Mouse (Mus musculus): ENCODE data around the gene C1ra. TPM values are rescaled to one million over a fixed set of nuclear protein-coding genes. Genes with fewer than 3 reads are reported as not detected.
"Not testable (repeated sequence)": the region's sequence is repeated elsewhere in the genome, so short reads cannot be mapped to it uniquely, and the experiment has no call there.

The C1ra gene
- polyA plus RNA-seq, 1 experiment: 8.9 TPM

DNA sequence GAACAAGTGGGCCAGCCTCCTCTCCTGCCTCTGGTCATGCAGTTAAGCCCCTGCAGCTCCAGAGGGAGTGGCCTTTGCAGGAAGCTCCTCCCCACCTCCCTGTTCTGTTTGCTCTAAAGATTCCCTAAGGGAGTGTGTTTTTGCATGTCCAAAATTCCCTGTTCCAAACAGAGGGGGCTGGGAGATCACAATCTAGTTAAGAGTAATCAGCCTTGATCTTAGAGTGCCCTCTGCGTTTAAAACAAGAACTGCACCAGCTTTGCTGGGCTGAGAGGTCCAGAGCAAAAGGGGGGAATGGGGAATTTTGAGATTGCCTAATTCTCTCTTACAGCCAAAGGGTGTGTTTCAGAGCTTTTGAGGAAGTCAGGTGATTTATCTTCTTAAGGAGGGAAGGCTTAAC lies 30.1 kb downstream of the C1ra start, which contains the start of gene C1s1:
Gene C1s1, minus strand, starts transcription at position 76 of the 400 bp plus-strand sequence.
- 0 out of 2 replicates have a peak, but pooled peaks have one; percentile 13 for TF ChIP-seq CTCF (IDR thresholded peaks at IDR 0.05; ENCODE audit: control insufficient read depth, insufficient read depth, low read length)
- not testable (repeated sequence) for H3K4me1 ChIP-seq (ENCODE audit: control insufficient read depth, insufficient read depth, low read length); H3K4me3 ChIP-seq (replicated peaks; ENCODE audit: control insufficient read depth, low read depth, low read length); H3K27ac ChIP-seq (ENCODE audit: control insufficient read depth, insufficient read depth, low read depth, low read length, poor library complexity)
- WGBS: 0% methylated on average over 1 of the region's 1 CpGs

DNA sequence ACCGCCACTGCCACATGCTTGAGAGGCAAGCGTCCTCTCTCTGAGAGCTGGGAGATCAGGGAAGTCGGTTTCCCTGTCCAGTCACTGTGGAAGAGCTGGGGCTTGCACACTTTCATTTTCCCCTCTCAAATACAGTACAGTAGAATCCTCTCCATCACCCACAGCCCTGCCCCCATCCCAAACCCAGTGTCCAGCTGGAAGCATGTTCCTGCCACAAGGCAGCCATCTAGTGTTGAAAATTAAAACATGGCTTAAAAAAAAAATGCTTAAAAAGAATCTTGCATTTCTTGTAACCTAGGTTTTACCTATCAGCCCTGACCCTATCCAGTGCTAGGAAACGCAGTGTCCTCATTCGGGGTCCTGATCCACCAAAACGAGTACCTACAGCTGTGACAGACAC lies 32.3 kb downstream of the C1ra start:
- H3K4me1 ChIP-seq (ENCODE audit: control insufficient read depth, insufficient read depth, low read length): no peaks in the 10 kb centered on the region
- no peak overlapping the region for H3K4me3 ChIP-seq (replicated peaks; ENCODE audit: control insufficient read depth, low read depth, low read length)
- TF ChIP-seq POLR2A (IDR thresholded peaks at IDR 0.05; ENCODE audit: borderline replicate concordance, control insufficient read depth, low read depth, low read length) (no peak), CTCF (IDR thresholded peaks at IDR 0.05; ENCODE audit: control insufficient read depth, insufficient read depth, low read length) (no peak)
- WGBS: 72% methylated on average over 6 of the region's 6 CpGs
- H3K27ac ChIP-seq (ENCODE audit: control insufficient read depth, insufficient read depth, low read depth, low read length, poor library complexity): no peak overlapping the region

DNA sequence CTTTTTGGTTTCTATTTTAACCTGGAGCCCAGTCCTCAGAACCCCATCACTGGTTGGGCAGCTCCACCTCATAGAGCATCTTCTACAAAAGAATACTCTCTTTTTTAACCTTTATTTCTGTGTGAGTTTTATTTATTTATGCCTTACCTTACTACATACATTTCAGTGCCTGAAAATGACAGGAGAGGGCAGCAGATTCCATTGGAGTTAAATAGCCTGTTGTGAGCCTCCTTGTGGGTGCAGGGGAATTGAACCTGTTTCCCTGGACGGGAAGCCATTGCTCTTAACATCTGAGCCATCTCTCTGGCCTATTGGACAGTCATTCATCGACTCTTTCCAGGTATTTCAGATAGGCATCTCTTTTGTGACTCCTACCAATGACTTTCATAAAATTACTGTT lies 33.2 kb downstream of the C1ra start:
- WGBS: 61% methylated on average over 2 of the region's 2 CpGs
- Histone ChIP-seq H3K27ac (ENCODE audit: control insufficient read depth, insufficient read depth, low read depth, low read length, poor library complexity) (no peak overlapping the region), H3K4me3 (replicated peaks; ENCODE audit: control insufficient read depth, low read depth, low read length) (no peak overlapping the region), H3K4me1 (ENCODE audit: control insufficient read depth, insufficient read depth, low read length) (no peaks in the 10 kb centered on the region)
- TF ChIP-seq POLR2A (IDR thresholded peaks at IDR 0.05; ENCODE audit: borderline replicate concordance, control insufficient read depth, low read depth, low read length) (no peak), CTCF (IDR thresholded peaks at IDR 0.05; ENCODE audit: control insufficient read depth, insufficient read depth, low read length) (no peak)

DNA sequence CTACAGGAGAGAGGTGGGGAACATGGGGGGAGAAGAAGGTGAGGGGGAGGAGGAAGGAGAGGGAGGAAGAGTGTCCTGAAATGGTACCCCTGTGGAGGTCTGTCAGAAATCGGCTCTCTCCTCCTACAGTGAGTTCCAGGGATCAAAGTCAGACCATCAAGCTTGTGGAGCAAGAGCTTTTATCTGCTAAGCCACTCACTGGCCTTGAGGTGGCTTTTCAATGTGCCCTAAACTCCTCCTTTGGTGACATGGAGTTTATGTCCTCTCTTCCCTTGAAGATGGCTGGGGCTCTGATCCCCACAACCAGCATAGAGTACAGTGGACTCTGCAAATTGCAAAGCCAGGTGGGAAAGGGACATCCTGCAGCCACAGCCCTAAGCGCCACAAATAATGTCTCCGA lies 35.8 kb downstream of the C1ra start:
- not testable (repeated sequence) for H3K27ac ChIP-seq (ENCODE audit: control insufficient read depth, insufficient read depth, low read depth, low read length, poor library complexity); H3K4me3 ChIP-seq (replicated peaks; ENCODE audit: control insufficient read depth, low read depth, low read length); H3K4me1 ChIP-seq (ENCODE audit: control insufficient read depth, insufficient read depth, low read length)
- WGBS: 77% methylated on average over 3 of the region's 3 CpGs

DNA sequence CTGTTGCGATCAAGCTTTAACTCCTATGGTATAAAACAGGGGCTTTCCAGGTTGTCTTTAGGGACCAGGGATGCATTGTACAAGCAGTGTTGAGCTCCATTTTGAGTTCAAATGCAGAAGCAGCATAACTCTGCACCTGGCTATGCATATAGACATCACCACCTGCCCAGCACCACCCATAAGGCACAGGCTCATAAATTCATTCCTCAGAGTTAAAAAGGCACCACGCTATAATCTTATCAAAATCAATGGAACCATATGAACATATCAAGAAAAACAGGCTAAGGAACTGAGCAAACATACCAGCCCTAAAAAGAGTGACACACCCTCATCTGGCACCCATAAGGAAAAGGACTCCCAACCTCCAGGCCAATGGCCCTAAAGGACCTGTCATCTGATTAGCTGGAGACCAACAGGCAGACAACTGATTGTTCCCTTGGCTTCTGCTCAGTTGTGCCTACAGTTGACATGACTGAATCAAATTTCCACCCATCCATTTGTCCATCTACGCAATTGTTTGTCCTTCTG lies 36.9 kb downstream of the C1ra start:
- no peak for TF ChIP-seq POLR2A (IDR thresholded peaks at IDR 0.05; ENCODE audit: borderline replicate concordance, control insufficient read depth, low read depth, low read length)
- no peak for TF ChIP-seq CTCF (IDR thresholded peaks at IDR 0.05; ENCODE audit: control insufficient read depth, insufficient read depth, low read length)
- H3K27ac ChIP-seq (ENCODE audit: control insufficient read depth, insufficient read depth, low read depth, low read length, poor library complexity): no peak overlapping the region
- H3K4me3 ChIP-seq (replicated peaks; ENCODE audit: control insufficient read depth, low read depth, low read length): no peak overlapping the region
- 86% methylated on average over 3 of the region's 3 CpGs for WGBS
- no peaks in the 10 kb centered on the region for H3K4me1 ChIP-seq (ENCODE audit: control insufficient read depth, insufficient read depth, low read length)

DNA sequence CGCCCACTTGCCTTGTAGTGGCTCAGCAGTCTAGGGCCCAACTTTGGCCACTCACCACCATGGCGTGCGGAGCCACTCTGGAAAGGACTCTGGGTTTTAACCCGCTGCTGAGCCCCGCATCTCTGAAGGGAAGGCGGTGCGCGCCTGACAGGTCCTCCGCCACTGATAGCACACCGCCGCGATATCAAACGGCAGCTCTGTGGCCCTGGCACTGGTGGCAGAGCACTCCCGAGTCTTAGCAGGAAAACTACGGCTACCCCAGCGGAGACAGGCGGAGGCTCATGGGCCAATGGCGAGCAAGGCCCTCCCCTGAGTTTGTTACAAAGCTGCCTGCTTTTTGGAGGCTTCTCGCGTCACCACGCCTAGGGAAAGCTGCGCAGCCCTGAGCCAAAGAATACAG lies 40.6 kb downstream of the C1ra start:
- no peak overlapping the region for H3K4me3 ChIP-seq (replicated peaks; ENCODE audit: control insufficient read depth, low read depth, low read length)
- 87% methylated on average over 22 of the region's 22 CpGs for WGBS
- H3K27ac ChIP-seq (ENCODE audit: control insufficient read depth, insufficient read depth, low read depth, low read length, poor library complexity): no peak overlapping the region
- TF ChIP-seq POLR2A (IDR thresholded peaks at IDR 0.05; ENCODE audit: borderline replicate concordance, control insufficient read depth, low read depth, low read length): no peak
- no peak for TF ChIP-seq CTCF (IDR thresholded peaks at IDR 0.05; ENCODE audit: control insufficient read depth, insufficient read depth, low read length)
- no peaks in the 10 kb centered on the region for H3K4me1 ChIP-seq (ENCODE audit: control insufficient read depth, insufficient read depth, low read length)

DNA sequence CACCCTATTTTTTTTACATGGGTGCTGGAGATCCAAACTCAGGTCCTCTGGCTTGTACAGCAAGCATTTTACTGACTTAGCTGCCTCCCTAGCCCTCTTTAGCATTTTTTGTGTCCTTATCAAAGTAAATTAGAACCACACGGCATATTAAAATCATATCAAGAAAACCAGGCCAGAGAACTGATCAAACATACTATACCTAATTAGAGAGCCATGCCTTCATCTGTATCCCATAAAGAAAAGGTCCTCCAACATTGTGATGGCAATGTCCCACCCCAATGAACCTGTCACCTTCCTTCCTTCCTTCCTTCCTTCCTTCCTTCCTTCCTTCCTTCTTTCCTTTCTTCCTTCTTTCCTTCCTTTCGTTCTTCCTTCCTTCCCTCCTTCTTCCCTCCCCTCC lies 43.8 kb downstream of the C1ra start:
- not testable (repeated sequence) for H3K4me1 ChIP-seq (ENCODE audit: control insufficient read depth, insufficient read depth, low read length); H3K27ac ChIP-seq (ENCODE audit: control insufficient read depth, insufficient read depth, low read depth, low read length, poor library complexity); H3K4me3 ChIP-seq (replicated peaks; ENCODE audit: control insufficient read depth, low read depth, low read length)
- 58% methylated on average over 2 of the region's 2 CpGs for WGBS

DNA sequence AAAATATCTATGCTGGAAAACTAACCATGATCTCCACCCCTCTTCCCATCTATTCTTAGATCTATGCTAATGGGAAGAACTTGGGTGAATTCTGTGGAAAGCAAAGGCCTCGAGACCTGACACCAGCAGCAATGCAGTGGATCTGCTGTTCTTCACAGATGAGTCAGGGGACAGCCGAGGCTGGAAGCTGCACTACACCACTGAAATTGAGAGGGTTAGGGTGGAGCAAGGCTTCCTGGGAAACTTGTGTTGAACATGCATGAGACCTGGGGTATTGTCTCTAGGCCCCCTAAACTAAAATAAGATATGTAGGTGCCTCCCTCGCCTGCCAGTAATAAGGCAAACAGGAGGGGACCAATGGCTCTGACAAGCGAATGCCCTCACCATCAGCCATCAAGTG lies 49.0 kb downstream of the C1ra start:
- WGBS: 76% methylated on average over 4 of the region's 4 CpGs
- H3K27ac ChIP-seq (ENCODE audit: control insufficient read depth, insufficient read depth, low read depth, low read length, poor library complexity); H3K4me3 ChIP-seq (replicated peaks; ENCODE audit: control insufficient read depth, low read depth, low read length); H3K4me1 ChIP-seq (ENCODE audit: control insufficient read depth, insufficient read depth, low read length): not testable (repeated sequence)

DNA sequence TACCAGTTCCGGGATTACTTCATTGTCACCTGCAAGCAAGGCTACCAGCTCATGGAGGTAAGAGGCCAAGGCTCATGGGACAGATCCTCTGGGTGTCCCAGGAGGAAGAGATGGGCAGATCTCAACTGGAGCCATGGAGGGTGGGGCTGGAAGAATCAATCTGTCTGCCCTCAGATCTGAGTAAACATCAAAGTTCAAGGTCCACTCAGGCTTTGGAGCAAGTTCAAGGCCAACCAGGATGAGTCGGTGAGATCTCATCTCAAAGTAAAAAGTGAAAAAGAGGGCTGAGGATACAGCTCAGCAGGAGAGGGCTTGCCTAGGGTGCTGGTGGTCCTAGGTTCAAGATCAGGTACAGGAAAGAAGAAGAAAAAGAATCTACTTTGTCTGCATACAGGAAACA lies 49.4 kb downstream of the C1ra start:
- H3K27ac ChIP-seq (ENCODE audit: control insufficient read depth, insufficient read depth, low read depth, low read length, poor library complexity); H3K4me1 ChIP-seq (ENCODE audit: control insufficient read depth, insufficient read depth, low read length); H3K4me3 ChIP-seq (replicated peaks; ENCODE audit: control insufficient read depth, low read depth, low read length): not testable (repeated sequence)
- WGBS: 89% methylated on average over 2 of the region's 2 CpGs

DNA sequence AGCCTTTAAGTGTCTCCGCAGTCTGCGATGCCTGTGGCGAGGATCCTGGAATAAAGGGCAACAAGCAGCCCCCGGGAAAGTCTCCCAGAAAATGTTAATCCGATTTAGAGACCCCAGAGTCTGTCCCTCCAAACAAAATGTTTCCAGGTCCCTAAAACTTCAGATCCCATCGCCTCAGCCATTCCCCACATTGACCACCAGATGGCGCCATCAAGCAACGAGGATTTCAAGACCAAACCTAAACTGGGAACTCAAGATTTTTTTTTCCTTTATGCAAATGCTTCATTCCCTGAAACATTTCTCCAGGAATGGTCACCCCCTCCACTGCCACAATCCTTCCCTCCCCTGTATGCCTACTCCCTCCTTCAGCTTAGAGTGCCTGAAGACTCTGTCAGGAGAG lies 57.8 kb downstream of the C1ra start, which contains the start of gene C1rb:
Gene C1rb, plus strand, starts transcription at position 269 of the 400 bp plus-strand sequence.
- Histone ChIP-seq H3K4me1 (ENCODE audit: control insufficient read depth, insufficient read depth, low read length) (no peaks in the 10 kb centered on the region), H3K27ac (ENCODE audit: control insufficient read depth, insufficient read depth, low read depth, low read length, poor library complexity) (no peak within 1 kb of the TSS), H3K4me3 (replicated peaks; ENCODE audit: control insufficient read depth, low read depth, low read length) (no peak within 1 kb of the TSS)
- TF ChIP-seq CTCF (IDR thresholded peaks at IDR 0.05; ENCODE audit: control insufficient read depth, insufficient read depth, low read length): peak; percentile 75
- TF ChIP-seq POLR2A (IDR thresholded peaks at IDR 0.05; ENCODE audit: borderline replicate concordance, control insufficient read depth, low read depth, low read length): no peak
- 8% methylated on average over 8 of the region's 8 CpGs for WGBS

Other genes starting within 250 kb of the C1ra start
- gene Cd163, start 207.7 kb upstream of the C1ra start, polyA plus RNA-seq (2011; ENCODE audit: insufficient read depth, insufficient read length, low replicate concordance, missing spikeins): 8.3 and 14.5 TPM in 2 replicates
- 11.0 and 16.6 TPM in 2 replicates for gene Pex5, start 97.3 kb upstream of the C1ra start, polyA plus RNA-seq (2011; ENCODE audit: insufficient read depth, insufficient read length, low replicate concordance, missing spikeins)
- gene Clstn3, start 47.6 kb upstream of the C1ra start, polyA plus RNA-seq (2011; ENCODE audit: insufficient read depth, insufficient read length, low replicate concordance, missing spikeins): 4.6 and 5.3 TPM in 2 replicates
- gene C1rl, start 19.3 kb upstream of the C1ra start, polyA plus RNA-seq (2011; ENCODE audit: insufficient read depth, insufficient read length, low replicate concordance, missing spikeins): 2.4 and 8.5 TPM in 2 replicates
- 5.2 and 6.6 TPM in 2 replicates for gene C1s1, start 30.0 kb downstream of the C1ra start, polyA plus RNA-seq (2011; ENCODE audit: insufficient read depth, insufficient read length, low replicate concordance, missing spikeins)
- gene C1rb, start 57.9 kb downstream of the C1ra start, polyA plus RNA-seq (2011; ENCODE audit: insufficient read depth, insufficient read length, low replicate concordance, missing spikeins): not detected in 2 replicates
- not detected in 2 replicates for gene C1s2, start 123.7 kb downstream of the C1ra start, polyA plus RNA-seq (2011; ENCODE audit: insufficient read depth, insufficient read length, low replicate concordance, missing spikeins)
- gene Lpcat3, start 150.6 kb downstream of the C1ra start, polyA plus RNA-seq (2011; ENCODE audit: insufficient read depth, insufficient read length, low replicate concordance, missing spikeins): 67.0 and 77.5 TPM in 2 replicates
- gene Emg1, start 199.8 kb downstream of the C1ra start, polyA plus RNA-seq (2011; ENCODE audit: insufficient read depth, insufficient read length, low replicate concordance, missing spikeins): 101 and 149 TPM in 2 replicates
- gene Phb2, start 199.9 kb downstream of the C1ra start, polyA plus RNA-seq (2011; ENCODE audit: insufficient read depth, insufficient read length, low replicate concordance, missing spikeins): 143 and 213 TPM in 2 replicates
- 239 and 439 TPM in 2 replicates for gene Ptpn6, start 226.3 kb downstream of the C1ra start, polyA plus RNA-seq (2011; ENCODE audit: insufficient read depth, insufficient read length, low replicate concordance, missing spikeins)
- 138 and 208 TPM in 2 replicates for gene Grcc10, start 229.0 kb downstream of the C1ra start, polyA plus RNA-seq (2011; ENCODE audit: insufficient read depth, insufficient read length, low replicate concordance, missing spikeins)
- gene Gm45234, start 243.6 kb downstream of the C1ra start, polyA plus RNA-seq (2011; ENCODE audit: insufficient read depth, insufficient read length, low replicate concordance, missing spikeins): not detected in 2 replicates
- gene Atn1, start 244.1 kb downstream of the C1ra start, polyA plus RNA-seq (2011; ENCODE audit: insufficient read depth, insufficient read length, low replicate concordance, missing spikeins): 11.3 and 19.1 TPM in 2 replicates